Mouse (Mus musculus) ES-Bruce4 (cell line): ENCODE results near the gene Rnf20. TPM values are rescaled to one million over a fixed set of nuclear protein-coding genes. Genes with fewer than 3 reads are reported as not detected.

ENCODE experiments used
- H3K27ac ChIP-seq: 2 replicates; pipeline ENCODE4 v1.5.1; 2012; ENCODE audit warnings: low read length, inconsistent platforms; ENCODE audit not compliant: insufficient read depth
- H3K27me3 ChIP-seq: 2 replicates; pipeline ENCODE4 v1.6.1; 2012; ENCODE audit warnings: mild to moderate bottlenecking, low read length, inconsistent platforms; ENCODE audit not compliant: control insufficient read depth, poor library complexity, insufficient read depth, severe bottlenecking
- H3K36me3 ChIP-seq: 2 replicates; pipeline ENCODE4 v1.6.1; 2012; ENCODE audit warnings: inconsistent platforms, mild to moderate bottlenecking, low read length, moderate library complexity; ENCODE audit not compliant: control insufficient read depth, poor library complexity, insufficient read depth, severe bottlenecking
- H3K4me1 ChIP-seq: one replicate; pipeline ENCODE4 v1.8.1; 2011; ENCODE audit warnings: low read length; ENCODE audit not compliant: control insufficient read depth, insufficient read depth
- H3K4me3 ChIP-seq: 2 replicates; pipeline ENCODE4 v1.5.1; 2011; ENCODE audit warnings: low read depth, mild to moderate bottlenecking, low read length
- H3K9ac ChIP-seq: 2 replicates; pipeline ENCODE4 v1.6.1; 2012; ENCODE audit warnings: low read depth, mild to moderate bottlenecking, inconsistent platforms; ENCODE audit not compliant: poor library complexity, severe bottlenecking
- H3K9me3 ChIP-seq: replicated peaks from 2 replicates; pipeline ENCODE4 v1.6.1; 2012; ENCODE audit warnings: mild to moderate bottlenecking, low read length, inconsistent platforms; ENCODE audit not compliant: control insufficient read depth, poor library complexity, insufficient read depth, severe bottlenecking
- CTCF ChIP-seq: IDR thresholded peaks from one replicate; pipeline ENCODE4 v1.8.1; 2011; ENCODE audit warnings: low read depth, low read length
- EP300 ChIP-seq: IDR thresholded peaks from 2 replicates; pipeline ENCODE4 v1.6.1; 2011; ENCODE audit warnings: low read depth, low read length; ENCODE audit not compliant: insufficient read depth
- POLR2A ChIP-seq: IDR thresholded peaks from one replicate; pipeline ENCODE4 v1.8.1; 2011; ENCODE audit warnings: low read length; ENCODE audit not compliant: insufficient read depth
- polyA plus RNA-seq: library from polyadenylated mRNA; stranded (reverse); fragments of >200 nt; gene quantifications from 2 replicates; pipeline ENCODE4 v1.2.4, GENCODE M21; 2011; ENCODE audit warnings: low read depth; ENCODE audit not compliant: missing spikeins, insufficient read depth, insufficient read length

The Rnf20 gene
- polyA plus RNA-seq, 1 experiment, result 53.4 TPM

DNA sequence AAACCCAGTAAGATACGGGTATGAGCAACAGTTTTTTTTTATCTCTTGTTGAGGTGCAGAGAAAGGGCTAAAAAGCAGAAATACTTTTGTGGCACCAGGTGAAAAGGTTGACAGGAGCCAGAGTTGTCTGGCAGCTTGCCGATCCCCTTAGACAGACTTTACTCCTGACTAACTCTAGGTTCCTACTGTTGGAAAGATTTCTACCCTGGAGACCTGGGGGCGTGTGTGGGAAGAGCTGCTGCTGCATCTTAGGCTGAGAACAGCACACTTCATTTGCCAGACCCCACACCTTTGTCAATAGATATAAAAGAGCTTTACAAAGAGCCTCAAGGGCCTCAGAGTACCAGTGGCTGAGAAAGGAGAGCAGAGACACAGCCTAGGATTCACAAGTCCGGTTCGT, 33.0 kb downstream of the Rnf20 start:
- no peak overlapping the region for H3K27ac ChIP-seq
- peaks cover 3% of the 10 kb centered on the region; the same call in 1 of the 2 replicates for H3K36me3 ChIP-seq
- no peak overlapping the region for H3K4me3 ChIP-seq
- H3K4me1 ChIP-seq, result no peaks in the 10 kb centered on the region
- no peaks in the 10 kb centered on the region for H3K27me3 ChIP-seq
- no peaks in the 10 kb centered on the region for H3K9me3 ChIP-seq
- H3K9ac ChIP-seq, result no peak overlapping the region
- TF ChIP-seq CTCF (no peak), EP300 (no peak), POLR2A (no peak)

DNA sequence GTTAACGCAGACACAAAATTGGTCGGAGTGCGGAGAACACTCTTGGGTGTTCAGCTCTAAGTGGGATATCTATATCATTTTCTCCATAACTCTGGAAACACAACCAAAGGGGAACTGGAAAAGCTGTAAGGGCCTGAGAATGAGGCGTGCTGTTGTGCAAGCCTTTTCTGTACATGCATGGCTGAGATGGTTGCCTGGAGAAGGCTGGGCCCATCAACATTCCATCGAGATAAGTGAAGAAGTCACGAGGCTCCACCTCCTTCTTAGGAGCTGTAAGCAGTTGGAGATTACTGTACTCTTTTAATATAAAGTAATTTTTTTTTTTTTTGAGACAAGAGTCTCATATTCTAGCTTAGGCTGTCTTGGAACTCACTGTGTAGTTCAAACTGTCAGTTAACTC, 44.3 kb downstream of the Rnf20 start:
- Histone ChIP-seq H3K36me3 (no peaks in the 10 kb centered on the region), H3K9ac (no peak overlapping the region), H3K4me1 (no peaks in the 10 kb centered on the region), H3K27ac (no peak overlapping the region), H3K4me3 (no peak overlapping the region), H3K9me3 (no peaks in the 10 kb centered on the region), H3K27me3 (no peaks in the 10 kb centered on the region)
- TF ChIP-seq EP300, result no peak
- TF ChIP-seq POLR2A, result no peak
- no peak for TF ChIP-seq CTCF

DNA sequence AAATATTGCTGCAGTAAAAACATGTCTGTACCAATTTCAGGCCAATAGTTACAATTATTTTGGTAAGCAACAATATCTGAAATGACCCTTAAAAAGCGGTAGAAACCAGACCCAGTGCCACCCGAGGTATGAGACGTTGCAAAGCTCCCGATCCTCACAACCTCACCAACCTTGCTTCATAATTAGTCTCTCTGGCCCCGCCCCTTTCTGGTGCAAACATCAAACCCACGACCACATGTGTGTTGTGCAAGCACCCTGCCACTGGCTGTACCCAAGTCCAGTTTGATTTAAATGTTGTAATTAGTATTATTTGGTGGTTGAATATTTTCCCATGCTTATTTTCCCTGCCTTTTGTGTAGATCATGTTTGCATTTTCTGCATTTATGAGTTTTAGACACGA, 45.0 kb downstream of the Rnf20 start:
- Histone ChIP-seq H3K27ac (no peak overlapping the region), H3K4me1 (no peaks in the 10 kb centered on the region), H3K27me3 (no peaks in the 10 kb centered on the region), H3K36me3 (no peaks in the 10 kb centered on the region), H3K9ac (no peak overlapping the region), H3K4me3 (no peak overlapping the region), H3K9me3 (no peaks in the 10 kb centered on the region)
- TF ChIP-seq CTCF (no peak), EP300 (no peak), POLR2A (no peak)

DNA sequence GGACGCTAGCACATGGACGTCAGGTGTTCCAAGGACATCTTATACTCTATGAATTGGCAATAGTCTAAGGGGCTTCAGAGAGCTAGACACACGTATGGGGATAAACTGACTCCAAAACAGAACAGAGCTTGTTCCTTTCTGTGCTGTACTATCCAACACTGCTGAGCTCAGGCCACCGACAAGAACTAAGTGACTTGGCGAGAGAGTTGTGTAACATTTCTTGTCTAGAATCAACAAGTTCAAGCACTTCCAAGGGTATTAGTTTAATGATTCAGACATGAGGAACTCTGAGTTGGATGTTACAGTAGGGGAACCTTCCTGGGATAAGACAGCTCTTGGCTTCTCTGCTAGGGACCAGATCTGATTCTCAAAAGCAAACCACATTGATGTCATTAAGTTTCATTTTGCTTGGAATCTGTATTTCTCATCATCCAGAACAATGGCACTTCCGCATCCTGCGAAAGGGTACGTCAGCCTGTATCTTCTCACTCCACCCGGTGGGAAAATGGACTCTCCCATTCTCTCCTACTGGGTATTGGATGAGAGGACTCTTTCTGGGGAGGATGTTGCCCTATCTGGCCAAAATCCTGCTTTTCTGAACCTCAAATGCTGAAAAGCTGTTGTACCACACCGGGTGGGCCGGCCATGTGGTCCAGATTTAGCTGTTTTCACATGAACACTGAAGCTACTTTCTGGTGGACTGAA, 48.5 kb downstream of the Rnf20 start:
- no peak overlapping the region for H3K27ac ChIP-seq
- H3K27me3 ChIP-seq, result no peaks in the 10 kb centered on the region
- no peaks in the 10 kb centered on the region for H3K4me1 ChIP-seq
- no peaks in the 10 kb centered on the region for H3K9me3 ChIP-seq
- no peak overlapping the region for H3K4me3 ChIP-seq
- no peak for TF ChIP-seq EP300
- TF ChIP-seq CTCF, result no peak
- no peak for TF ChIP-seq POLR2A
- no peak overlapping the region for H3K9ac ChIP-seq
- no peaks in the 10 kb centered on the region for H3K36me3 ChIP-seq

DNA sequence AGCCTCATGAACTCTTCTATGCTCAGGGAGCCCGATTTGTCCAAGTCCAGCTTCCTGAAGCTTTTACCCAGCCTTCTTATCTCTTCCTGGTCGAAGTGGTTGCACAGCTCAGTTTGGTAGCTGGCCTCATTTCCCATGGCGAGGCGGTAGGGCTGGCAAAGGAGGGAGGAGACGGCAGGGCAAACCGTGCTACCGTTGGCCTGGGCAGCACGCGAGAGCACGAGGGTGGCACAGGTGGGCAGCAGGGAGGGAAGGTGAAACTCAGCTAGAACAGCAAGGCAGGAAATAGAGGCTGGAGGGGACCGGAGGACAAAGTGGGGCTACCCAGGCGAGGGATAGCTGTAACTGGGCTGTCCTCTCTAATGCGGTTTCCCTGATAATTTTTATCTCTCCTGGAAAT, 50.0 kb downstream of the Rnf20 start, which contains the start of gene Ppp3r2:
Ppp3r2 (minus strand) TSS at position 213 of the 400 bp plus-strand sequence.
- TF ChIP-seq POLR2A (no peak), EP300 (no peak), CTCF (no peak)
- Histone ChIP-seq H3K27ac (no peak within 1 kb of the TSS), H3K27me3 (no peaks in the 10 kb centered on the region), H3K36me3 (no peaks in the 10 kb centered on the region), H3K4me1 (no peaks in the 10 kb centered on the region), H3K4me3 (no peak within 1 kb of the TSS), H3K9ac (no peak within 1 kb of the TSS), H3K9me3 (no peaks in the 10 kb centered on the region)

DNA sequence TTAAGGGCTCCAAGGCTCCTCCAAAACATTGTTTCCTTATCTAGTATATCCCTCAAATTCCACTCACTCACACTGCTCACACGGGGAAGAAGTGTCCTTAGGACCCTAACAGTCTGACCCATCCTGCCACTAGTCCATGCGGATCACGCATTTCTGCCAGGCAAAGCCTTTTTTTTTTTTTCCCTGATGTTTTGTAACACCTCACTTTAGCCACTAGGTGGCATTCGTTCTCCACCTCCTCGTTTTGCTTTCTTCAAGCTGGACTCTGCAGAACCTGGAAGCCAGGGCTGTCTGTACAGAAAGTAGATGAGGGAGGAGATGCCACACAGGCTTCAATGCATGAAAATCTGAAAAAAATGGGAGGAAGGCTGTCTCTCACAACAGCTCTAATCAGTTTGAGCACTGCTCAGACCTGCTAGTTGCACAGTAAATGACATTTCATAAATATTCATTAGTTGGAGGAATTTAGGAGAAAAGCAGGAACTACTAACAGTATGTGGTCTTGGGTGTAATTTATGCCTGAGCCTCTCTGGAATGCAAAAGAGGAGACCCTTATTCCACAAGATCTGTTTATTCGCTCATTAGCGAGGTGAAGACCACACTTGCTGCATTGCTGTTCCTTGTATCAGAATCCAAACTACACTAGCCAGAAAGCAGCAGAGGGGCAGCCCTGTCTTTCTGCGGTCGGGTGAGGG, 56.9 kb downstream of the Rnf20 start:
- no peak overlapping the region for H3K27ac ChIP-seq
- no peak overlapping the region for H3K4me3 ChIP-seq
- TF ChIP-seq POLR2A, result no peak
- no peak for TF ChIP-seq EP300
- peak; percentile 30 for TF ChIP-seq CTCF
- no peak overlapping the region for H3K9ac ChIP-seq
- no peaks in the 10 kb centered on the region for H3K9me3 ChIP-seq
- H3K4me1 ChIP-seq, result no peaks in the 10 kb centered on the region
- H3K36me3 ChIP-seq, result no peaks in the 10 kb centered on the region
- no peaks in the 10 kb centered on the region; the same call in 1 of the 2 replicates for H3K27me3 ChIP-seq
